Comparison of ENCODE assay signal across 9 mouse cellular contexts in genomic region chr19:45216240-45216639, GRCm38 (mm10). TPM values are rescaled to one million over a fixed set of nuclear protein-coding genes. Genes with fewer than 3 reads are reported as not detected.
DNase-seq lines count a peak whose midpoint lies in the region; ATAC-seq and TF ChIP-seq lines count a peak whose summit lies in the region.
"Had no signal": no experiment of that assay in that cellular context is flagged by ENCODE, and none has a peak within 500 bp of the region (broad histone marks: within the 10 kb centered on the region; RNA-seq: fewer than 3 reads in every experiment).

No protein-coding gene starts in this region.

- H3K4me1 ChIP-seq in midbrain, embryonic 10.5 days, result peaks cover 5% of the 10 kb centered on the region
- H3K4me1 ChIP-seq in midbrain, embryonic 13.5 days (replicated peaks), result peaks cover 3% of the 10 kb centered on the region; the same call in 1 of the 2 replicates
- H3K4me1 ChIP-seq in cortical plate, adult 2 months (ENCODE audit: control insufficient read depth, insufficient read depth, low read length), result no peaks in the 10 kb centered on the region
- H3K4me1 ChIP-seq in olfactory bulb, adult 2 months (ENCODE audit: control insufficient read depth, insufficient read depth, low read length), result no peaks in the 10 kb centered on the region; the same call in 1 of the 2 replicates

- ATAC-seq in midbrain, embryonic 13.5 days, result no peak

- WGBS in midbrain, embryonic 10.5 days, result 8% methylated on average over 9 of the region's 9 CpGs
- 6% methylated on average over 9 of the region's 9 CpGs for WGBS in midbrain, embryonic 13.5 days
- 12% methylated on average over 9 of the region's 9 CpGs for WGBS in olfactory bulb, adult 2 months

- peaks cover 57% of the 10 kb centered on the region for H3K27me3 ChIP-seq in midbrain, embryonic 10.5 days (ENCODE audit: low read depth, poor library complexity, severe bottlenecking)
- H3K27me3 ChIP-seq in midbrain, embryonic 13.5 days, result peaks cover 32% of the 10 kb centered on the region

- H3K36me3 ChIP-seq in midbrain, embryonic 10.5 days, result no peaks in the 10 kb centered on the region
- H3K36me3 ChIP-seq in midbrain, embryonic 13.5 days, result no peaks in the 10 kb centered on the region

- peak; percentile 53 for TF ChIP-seq CTCF in cortical plate, adult 2 months (IDR thresholded peaks at IDR 0.05; ENCODE audit: extremely low read depth, insufficient read depth, low read length)
- TF ChIP-seq CTCF in olfactory bulb, adult 2 months (IDR thresholded peaks at IDR 0.05; ENCODE audit: insufficient read depth, low read depth, low read length), result 0 out of 2 replicates have a peak, but pooled peaks have one; percentile 29

- no peak for TF ChIP-seq POLR2A in cortical plate, adult 2 months (IDR thresholded peaks at IDR 0.05; ENCODE audit: extremely low read depth, insufficient read depth, low read length)
- no peak for TF ChIP-seq POLR2A in olfactory bulb, adult 2 months (IDR thresholded peaks at IDR 0.05; ENCODE audit: insufficient read depth, low read depth, low read length)

- no peak overlapping the region for H3K4me2 ChIP-seq in midbrain, embryonic 13.5 days (replicated peaks)

- no peak overlapping the region for H3K27ac ChIP-seq in midbrain, embryonic 10.5 days (replicated peaks)
- no peak overlapping the region for H3K27ac ChIP-seq in midbrain, embryonic 13.5 days
- H3K27ac ChIP-seq in cortical plate, adult 2 months (ENCODE audit: insufficient read depth, low read length), result no peak overlapping the region
- H3K27ac ChIP-seq in olfactory bulb, adult 2 months (ENCODE audit: insufficient read depth, low read depth, low read length), result no peak overlapping the region

- no peaks in the 10 kb centered on the region for H3K9me3 ChIP-seq in midbrain, embryonic 10.5 days (replicated peaks)
- no peaks in the 10 kb centered on the region for H3K9me3 ChIP-seq in midbrain, embryonic 13.5 days

- no peak overlapping the region for H3K9ac ChIP-seq in midbrain, embryonic 13.5 days (replicated peaks)

- no peak overlapping the region for H3K4me3 ChIP-seq in midbrain, embryonic 10.5 days
- no peak overlapping the region for H3K4me3 ChIP-seq in midbrain, embryonic 13.5 days (replicated peaks)
- no peak overlapping the region for H3K4me3 ChIP-seq in cortical plate, adult 2 months (ENCODE audit: insufficient read depth, low read length)
- H3K4me3 ChIP-seq in olfactory bulb, adult 2 months (ENCODE audit: insufficient read depth, low read depth, low read length), result no peak overlapping the region
- H3K4me3 ChIP-seq: myocyte had no signal

- DNase-seq in cerebellum, adult 11 months, result peak; percentile 10
- no peak for DNase-seq in cerebellum, adult 11-12 months
- peak; percentile 39 for DNase-seq in midbrain, embryonic 10.5 days (ENCODE audit: low spot score)
- DNase-seq in kidney, postnatal 10 days, result peak; percentile 68
- no peak for DNase-seq in frontal cortex, postnatal 14 days (ENCODE audit: low spot score in 2 of 2)

RNA-seq across cellular contexts. Expression of gene Lbx1, which starts 19.4 kb away (rescaled TPM):
- 0.05 TPM in 1 of 2 replicates, not detected in the other for polyA plus RNA-seq in midbrain, embryonic 10.5 days (2016; fragmentation: Nextera tagmentation; extraction: Ambion mirVana)
- 0.13 TPM in 2 replicates for polyA plus RNA-seq in midbrain, embryonic 13.5 days (2015; fragmentation: Nextera tagmentation; extraction: Ambion mirVana)
- polyA plus RNA-seq in cortical plate, adult 2 months (2012; rRNA removed), result 0.04 TPM in 1 of 2 replicates, not detected in the other
- polyA plus RNA-seq in olfactory bulb, adult 2 months (2012; ENCODE audit: insufficient read depth, insufficient read length, low replicate concordance, missing spikeins), result not detected in 2 replicates

Comparison
In these comparisons a context has a peak if more than half of its experiments do, and no peak if none do; other contexts are left out.
1. DNase-seq: peak in cerebellum, adult 11 months (single experiment), midbrain, embryonic 10.5 days (single experiment) and kidney, postnatal 10 days (single experiment); none in cerebellum, adult 11-12 months (single experiment) and frontal cortex, postnatal 14 days (0 of 2).